Mouse (Mus musculus): ENCODE measurements around the gene Car12.
"Not testable (repeated sequence)": the region's sequence is repeated elsewhere in the genome, so short reads cannot be mapped to it uniquely, and the experiment has no call there.

Car12 gene

DNA sequence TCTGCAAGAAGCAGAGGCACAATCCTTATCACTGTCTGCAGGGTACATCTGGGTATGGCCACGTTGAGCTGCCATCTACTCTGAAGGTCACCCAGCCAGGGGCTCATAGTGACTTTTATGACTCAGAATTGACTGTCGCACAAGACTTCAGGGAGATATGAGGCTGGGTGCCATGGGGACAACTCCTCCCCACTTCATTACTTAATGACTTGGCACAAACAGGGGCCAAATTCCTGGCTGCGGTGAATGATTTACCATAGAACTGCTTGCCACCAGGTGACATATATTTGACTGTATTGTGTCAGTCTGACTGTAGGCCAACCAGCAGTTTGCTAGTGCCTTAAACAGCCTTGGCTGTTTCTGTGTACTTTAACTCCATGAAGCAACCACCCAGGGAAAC, 55.8 kb downstream of the Car12 start:
- no peak for DNase-seq (ENCODE audit: low spot score)

DNA sequence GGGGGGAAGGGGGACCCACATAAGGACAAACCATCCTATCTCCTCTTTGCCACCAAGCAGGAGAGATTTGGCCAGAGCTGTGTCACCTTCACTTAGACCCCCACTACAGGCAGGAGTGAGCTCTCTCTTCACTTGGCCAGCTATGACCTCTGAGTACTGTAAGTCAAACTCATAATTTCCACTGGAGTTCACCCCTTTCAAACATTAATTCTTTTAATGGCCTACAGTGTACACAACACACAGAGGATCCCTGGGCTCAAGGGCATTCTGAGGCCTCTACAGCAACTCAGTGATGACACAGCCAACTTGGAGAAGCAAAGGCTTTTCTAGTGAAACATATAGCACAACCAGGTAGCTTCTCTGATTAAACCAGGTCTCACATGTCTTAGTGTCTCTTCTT, 57.2 kb downstream of the Car12 start:
- DNase-seq (ENCODE audit: low spot score), result no peak

DNA sequence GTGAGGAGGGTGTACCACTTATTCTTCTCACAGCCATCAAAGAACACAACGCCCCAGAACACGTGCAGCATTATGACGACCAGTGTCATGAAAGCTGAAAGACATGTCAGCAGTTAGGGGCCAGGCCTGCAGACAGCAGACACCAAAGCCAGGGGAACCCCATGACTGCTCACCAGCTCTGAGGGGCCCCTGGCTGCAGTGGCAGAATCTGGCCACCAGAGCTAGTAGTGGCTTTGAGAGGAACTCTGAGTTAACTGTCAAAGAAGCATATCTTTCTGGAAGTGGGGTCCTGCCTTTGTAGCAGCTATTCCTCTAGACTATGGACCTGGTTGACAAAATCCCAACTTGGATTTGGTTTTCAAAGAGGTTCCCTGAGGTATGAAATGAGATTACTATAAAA, 71.1 kb downstream of the Car12 start:
- not testable (repeated sequence) for DNase-seq (ENCODE audit: low spot score)

DNA sequence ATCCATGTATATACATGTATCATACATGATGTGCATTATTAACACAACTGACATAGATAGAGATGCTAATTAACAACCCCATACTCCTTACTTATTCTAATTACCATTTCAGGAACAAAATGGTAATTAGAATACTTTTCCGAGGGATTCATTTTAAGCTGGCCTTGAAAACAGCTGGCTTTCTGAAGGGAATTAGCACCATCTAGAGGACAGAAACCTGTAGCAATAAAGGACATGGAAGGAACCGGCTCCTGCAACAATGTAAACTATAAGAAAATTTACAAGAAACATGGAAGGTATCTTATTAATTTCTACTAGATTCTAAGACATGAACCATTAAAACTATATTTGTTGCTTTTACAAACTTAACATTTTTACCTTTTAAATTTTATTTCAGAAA, 74.3 kb downstream of the Car12 start:
- DNase-seq (ENCODE audit: low spot score), result peak; percentile 77

DNA sequence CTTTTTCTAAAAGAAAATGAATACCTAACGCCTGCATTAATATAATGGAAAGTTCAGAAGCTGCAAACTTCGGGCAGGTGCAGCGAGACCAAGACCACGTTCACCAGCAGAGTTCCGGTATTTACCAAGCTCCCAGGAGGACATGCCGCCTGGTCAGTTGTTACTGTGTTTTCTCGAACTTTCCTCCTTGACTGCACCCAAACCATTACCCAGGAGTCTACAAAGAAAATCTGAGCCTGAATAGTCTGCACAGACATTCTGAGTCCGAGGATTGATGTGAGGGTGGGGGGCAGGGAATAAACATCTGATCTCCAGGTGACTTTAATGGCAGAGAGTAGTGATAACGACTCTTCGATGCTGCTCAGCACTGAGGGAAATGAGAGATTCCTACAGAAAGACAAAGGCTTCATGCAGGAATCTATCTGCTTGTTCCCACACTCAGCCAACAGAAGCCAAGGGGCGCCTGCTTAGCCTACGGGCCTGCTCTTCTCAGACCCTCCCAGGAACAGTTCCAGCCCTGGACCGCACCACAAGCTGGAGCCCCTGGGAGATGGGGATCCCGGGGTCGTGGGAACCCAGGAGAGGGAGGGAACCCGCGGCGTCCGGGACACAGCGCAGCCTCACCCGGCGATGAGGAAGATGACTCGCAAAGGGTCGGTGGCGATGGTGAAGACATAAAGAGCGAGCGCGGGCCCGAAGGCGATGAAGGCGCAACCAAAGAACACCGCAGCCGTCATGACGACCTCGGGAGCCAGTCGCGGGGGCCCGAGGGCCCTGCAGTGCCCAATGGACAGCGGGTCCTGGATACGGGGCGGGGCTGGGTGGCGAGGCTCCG, 81.4 kb downstream of the Car12 start:
- DNase-seq (ENCODE audit: low spot score), result no peak

DNA sequence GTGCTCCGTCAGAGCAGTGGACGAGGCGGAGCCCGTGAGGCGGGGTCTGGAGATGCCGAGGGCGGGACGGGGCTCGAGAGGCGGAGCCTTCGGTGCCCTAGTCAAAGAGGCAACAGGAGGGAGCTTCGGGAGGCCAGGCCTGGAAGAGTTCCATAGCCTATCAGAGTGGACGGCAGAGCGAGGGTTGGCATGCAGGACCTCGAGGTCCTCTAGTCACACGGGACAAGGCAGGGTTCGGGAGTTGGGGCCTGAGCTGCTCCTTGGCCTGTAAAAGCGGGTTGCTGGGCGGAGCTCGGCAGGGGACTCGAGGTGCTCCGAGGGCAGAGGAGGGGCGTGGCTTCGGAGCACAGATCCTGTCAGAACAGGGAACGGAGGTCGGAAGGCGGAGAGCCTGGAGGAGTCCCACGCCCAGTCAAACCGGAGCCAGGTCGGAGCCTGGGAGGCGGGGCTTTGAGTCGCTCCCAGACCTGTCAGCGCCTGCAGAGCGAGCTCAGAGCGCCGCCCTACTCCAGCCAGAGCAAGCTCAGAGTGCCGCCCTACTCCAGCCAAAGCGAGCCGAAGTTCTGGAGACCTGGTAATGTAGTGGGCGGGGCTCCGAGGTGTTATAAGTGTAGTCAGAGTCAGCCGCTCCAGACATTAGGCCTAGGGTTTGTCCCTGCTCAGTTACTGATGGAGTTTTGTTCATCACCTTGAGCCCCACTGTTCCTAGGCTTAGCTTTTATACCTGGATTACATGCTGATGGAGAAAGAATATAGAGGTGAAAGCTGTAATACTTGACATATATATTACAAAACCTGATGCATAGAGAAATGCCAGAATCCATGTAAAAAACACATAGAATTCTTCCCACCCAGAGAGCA, 82.2 kb downstream of the Car12 start, which contains the start of gene Aph1b:
TSS of gene Aph1b (minus strand) at position 27 of the 861 bp plus-strand sequence.
- peak; percentile 97 for DNase-seq (ENCODE audit: low spot score)

DNA sequence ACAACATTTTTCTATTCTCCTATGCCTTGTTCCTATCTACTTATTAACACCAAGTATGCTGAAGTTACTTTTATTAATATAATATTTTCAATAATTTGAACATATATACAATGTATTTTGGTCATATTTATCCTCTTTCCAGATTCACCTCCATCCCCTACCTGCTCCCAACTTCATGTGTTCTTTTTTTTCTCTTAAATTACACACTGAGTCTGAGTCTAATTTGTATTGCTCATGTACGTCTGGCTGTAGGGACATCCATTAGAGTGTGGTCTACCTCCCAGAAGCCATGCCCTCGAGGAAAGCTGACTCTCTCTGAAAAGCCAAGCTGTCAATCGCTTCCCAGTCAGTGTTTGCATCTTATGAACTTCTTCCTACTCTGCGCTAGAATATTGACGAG, 83.3 kb downstream of the Car12 start, which contains the start of gene Gm10647:
TSS of gene Gm10647 (plus strand) at position 301 of the 400 bp plus-strand sequence.
- no peak for DNase-seq (ENCODE audit: low spot score)

DNA sequence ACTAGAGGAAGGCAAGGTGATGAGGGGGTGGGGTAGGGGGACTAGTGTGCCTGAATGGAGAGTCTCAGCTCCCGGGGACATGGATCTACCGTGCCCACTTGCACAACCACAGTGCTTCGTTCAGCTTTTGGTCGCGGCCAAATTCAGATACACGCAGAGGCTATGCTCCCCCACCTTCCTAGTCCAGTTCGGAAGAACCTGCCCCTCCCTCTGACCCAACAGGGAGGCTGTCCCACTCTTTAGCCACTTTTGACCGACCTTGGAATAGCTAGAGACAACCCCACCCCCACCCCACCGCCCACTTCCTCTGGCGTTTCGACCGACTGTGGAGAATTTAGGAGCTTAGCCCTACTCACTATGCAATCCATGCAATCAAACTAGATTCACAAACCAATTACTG, 88.5 kb downstream of the Car12 start:
- DNase-seq (ENCODE audit: low spot score), result no peak

DNA sequence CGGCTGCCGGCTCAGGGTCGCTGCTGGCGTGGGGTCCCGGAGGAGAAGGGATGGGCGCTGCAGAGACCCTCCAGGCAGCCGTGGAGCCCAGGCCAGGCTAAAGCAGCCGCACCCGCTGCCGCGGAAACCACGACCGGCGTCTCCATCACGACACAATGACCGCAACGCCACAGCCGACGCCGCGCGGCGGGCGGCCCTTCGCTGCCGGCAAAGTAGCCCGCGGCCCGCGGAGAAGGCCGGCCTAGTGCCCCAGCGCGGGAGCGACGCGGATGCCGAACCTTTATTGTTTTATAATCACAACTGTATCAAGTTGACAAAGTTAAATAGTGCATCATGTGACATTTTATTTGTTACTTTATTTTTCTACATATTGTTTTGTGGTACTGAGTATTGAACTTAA, 92.5 kb downstream of the Car12 start:
- DNase-seq (ENCODE audit: low spot score), result peak; percentile 47

DNA sequence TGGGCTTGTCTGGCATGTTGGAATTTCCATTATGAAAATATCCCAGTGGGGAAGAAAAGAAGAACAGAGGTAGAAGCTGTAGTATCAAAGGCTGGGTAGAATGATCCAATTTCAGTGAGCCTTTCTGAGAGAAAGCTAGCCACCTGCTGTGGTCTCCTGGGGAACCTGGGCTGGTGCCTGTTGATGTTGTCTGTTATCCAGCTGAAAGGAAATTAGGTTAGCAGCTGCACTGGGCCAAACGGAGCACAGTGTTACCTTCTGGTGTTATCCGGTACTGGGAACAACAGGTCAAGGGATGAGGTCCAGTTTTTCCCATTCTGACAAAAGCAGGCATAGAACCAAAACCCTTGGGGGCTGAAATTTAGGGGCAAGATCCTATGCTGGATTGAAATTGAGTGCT, 99.9 kb downstream of the Car12 start:
- DNase-seq (ENCODE audit: low spot score), result no peak
